Mouse (Mus musculus): Measurements from ENCODE around the gene Gnptg. TPM values are rescaled to one million over a fixed set of nuclear protein-coding genes. Genes with fewer than 3 reads are reported as not detected.
A peak's percentile ranks its signal among the peaks of the same experiment; 100 is the strongest.

Gnptg gene
- 127 and 128 TPM in 2 replicates for polyA plus RNA-seq (2015; fragmentation: Nextera tagmentation; extraction: Ambion mirVana)

DNA sequence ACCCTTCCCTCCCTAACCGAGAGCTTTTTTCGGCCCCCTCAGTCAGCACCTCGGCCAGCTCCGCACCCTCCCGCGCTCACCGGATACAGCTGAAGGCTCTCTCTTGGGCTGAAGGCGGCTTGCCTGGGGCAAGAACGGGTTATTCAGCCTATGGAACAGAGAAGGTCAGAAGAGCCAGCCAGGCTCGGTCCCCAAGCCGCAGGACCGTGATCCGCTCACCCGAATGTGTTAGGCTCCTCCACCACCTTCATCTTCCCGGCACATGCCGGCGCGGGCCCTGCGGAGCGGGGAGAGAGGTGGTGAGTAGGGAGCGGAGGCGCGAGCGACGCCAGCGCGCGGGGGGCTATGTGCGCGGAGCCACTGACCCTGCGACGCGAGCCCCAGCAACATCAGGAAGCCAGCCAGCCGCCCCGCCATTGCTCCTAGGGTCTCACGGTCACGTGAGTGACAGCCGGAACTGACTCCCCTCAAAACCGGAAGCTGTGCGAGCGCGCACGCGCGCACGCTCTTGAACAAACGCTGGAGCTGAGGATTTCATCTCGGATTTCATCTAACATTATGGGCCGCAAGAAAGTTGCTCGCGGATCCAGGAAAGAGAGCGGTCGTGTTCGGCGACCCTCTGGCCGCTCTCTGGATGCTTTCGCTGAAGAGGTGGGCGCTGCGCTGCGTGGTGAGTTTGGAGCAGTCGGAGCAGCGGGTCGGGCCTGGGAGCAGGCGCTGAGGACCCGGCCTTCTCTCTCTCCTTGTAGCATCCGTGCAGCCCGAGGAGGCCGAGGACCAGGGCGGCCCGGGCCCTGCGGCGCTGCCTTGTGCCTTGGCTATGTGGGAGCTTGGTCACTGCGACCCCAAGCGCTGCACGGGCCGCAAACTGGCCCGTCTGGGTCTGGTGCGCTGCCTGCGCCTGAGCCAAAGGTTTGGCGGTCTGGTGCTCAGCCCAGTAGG lies at the start of gene Gnptg, which contains the start of gene Tsr3:
Gnptg (minus strand) TSS at position 430 of the 942 bp plus-strand sequence.
Tsr3 (plus strand) TSS at position 476 of the 942 bp plus-strand sequence.

DNA sequence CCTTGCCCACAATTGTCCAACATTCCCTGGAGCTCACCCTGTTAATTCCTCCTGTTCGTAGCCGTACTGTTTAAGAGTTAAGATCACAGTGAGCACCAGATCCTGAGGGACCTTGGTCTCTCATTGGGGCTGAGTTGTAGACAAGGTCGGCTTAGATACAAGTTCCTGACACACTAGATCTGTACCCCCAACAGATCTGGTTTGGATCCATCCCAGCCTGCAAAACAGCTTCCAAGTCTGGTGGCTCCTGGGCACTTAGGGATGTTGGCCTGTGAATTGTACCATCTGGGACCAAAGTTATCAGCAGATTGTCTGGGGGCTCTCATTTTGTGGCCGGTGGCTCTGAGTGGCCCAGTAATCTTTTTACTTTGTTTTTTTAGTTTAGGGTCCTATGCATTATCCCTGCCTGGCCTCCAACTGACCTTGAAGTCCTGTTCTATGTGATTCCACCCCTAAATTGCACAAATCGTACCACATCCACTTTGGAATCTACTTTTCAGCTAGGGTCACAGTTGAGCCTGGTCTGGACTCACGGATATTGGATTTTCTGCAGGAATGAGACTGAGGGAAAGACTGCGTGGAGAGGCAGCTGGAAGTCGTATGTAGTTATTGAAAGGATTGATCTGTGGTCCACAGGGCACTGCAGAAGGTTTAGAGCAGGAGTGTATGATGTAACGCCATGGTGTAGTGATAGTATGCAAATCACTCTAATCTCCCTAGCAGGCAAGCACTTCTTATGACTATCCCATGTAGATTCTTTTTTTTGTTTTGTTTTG lies 34.8 kb upstream of the Gnptg start, which contains the start of gene Ube2i:
Ube2i (minus strand) TSS at position 52 of the 776 bp plus-strand sequence.

DNA sequence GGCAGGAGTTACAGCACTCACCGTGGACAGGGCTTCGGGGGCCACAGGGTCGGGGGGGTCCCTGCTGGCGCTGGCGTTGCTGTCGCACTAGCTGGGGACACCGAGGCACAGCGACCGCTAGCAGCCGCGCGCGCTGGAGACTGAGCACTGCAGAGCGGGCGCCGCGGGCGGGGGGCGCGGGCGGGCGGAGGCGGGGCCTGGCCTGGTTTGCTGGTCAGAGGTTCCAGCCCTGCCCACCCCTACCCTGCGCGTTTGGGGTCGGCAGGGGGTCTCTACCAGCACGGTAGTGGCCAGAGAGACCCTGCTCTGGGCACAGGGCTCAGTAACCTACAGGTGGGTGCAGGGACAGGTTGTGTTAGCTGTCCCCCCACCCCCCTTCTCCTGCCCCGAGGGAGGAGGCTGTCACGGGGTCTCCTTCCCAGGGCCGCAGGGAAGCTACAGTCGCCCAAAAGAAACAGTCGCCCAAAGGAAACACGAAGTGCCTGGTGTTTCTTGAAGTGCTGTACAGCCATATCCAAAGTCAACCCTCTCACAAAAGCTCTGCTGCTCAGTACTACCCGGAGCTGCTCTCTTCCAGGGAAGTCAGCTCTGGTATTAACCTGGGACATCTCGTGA lies 16.3 kb upstream of the Gnptg start, which contains the start of gene Baiap3:
Baiap3 (minus strand) TSS at position 225 of the 615 bp plus-strand sequence.

DNA sequence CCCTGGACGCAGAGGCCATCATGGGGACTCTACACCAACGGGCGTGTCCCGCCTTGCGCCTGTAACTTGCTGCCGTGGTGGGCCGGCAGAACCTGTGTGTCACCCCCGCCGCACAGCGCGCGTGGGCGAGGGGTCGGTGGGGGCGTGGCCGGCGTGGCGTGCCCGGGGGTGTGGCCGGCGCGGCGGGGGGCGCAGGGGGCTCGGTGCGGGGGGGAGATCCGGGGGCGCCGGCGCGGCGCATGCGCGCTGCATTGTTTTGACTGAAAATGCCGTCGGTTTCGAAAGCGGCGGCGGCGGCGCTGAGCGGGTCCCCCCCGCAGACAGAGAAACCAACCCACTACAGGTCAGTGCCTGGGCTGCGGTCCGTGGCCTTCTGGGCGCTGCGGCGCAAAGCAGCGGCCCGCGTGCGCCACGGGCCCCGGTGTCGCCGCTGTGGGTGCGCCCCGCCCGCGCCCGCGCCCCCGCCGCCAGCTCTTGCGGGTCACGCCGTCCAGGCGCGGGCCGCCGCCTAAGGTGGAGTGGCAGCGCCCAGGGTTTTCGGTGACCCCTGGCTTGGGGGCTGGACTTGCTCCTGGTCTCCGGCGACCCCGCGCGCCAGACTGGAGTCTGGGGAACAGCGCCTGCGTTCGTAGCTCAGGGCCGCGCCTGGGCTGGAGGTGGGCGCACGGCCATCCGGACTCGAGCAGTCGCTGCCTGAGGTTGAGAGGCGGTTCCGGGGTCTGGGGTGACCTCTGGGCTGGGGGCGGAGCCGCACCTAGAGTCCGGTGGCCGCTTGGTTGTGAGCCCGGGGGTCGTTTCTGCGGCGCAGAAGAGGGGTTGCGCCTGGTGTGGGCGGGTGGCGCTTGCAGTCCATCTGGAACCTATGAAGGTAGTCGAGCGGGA lies 51.5 kb downstream of the Gnptg start, which contains the start of gene Unkl:
Unkl (plus strand) TSS at position 248 of the 882 bp plus-strand sequence.

DNA sequence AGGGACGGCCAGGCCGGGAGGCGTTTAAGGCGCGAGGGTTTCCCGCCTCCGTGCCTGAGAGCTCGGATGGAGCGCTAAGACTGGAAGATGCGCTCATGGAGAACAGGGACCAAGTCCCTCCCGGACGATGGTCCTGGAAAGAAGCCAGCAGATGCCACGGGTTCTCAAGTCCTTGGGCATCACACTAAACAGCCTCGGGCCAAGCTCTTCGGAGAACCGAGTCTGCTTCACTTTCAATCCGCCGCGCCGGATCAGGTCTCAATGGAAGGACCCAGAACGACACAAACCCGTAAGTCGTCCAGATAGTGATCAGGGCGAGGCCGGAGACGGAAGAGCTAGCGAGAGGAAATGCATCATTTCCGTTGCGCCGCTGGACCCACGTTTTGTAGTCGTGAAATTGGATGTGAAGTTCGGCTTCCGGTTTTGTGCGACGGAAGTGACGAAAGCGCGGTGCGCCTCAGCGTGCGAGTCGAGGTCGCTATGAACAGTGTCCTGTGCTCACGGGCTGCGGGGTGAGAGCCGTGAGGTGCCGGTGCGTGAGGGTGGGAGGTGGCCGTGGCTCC lies 55.7 kb downstream of the Gnptg start, which contains the start of gene BC003965:
BC003965 (plus strand) TSS at position 426 of the 563 bp plus-strand sequence.

Small RNAs within 50 kb of the gene (microRNA-seq; reads per million reads assigned to microRNA genes)
- gene Mir3547 = 15.7 reads per million, percentile 24 among the genes with 10 or more reads in this experiment

Other genes starting within 250 kb of the Gnptg start
- 5.0 and 5.6 TPM in 2 replicates for gene Cramp1l, start 224.3 kb downstream of the Gnptg start, polyA plus RNA-seq (2015; fragmentation: Nextera tagmentation; extraction: Ambion mirVana)
- 10.6 and 12.1 TPM in 2 replicates for gene Ift140, start 224.0 kb downstream of the Gnptg start, polyA plus RNA-seq (2015; fragmentation: Nextera tagmentation; extraction: Ambion mirVana)
- gene Tmem204, start 156.5 kb downstream of the Gnptg start, polyA plus RNA-seq (2015; fragmentation: Nextera tagmentation; extraction: Ambion mirVana) = 10.5 and 10.7 TPM in 2 replicates
- 38.9 and 43.9 TPM in 2 replicates for gene Telo2, start 124.2 kb downstream of the Gnptg start, polyA plus RNA-seq (2015; fragmentation: Nextera tagmentation; extraction: Ambion mirVana)
- gene Ptx4, start 119.4 kb downstream of the Gnptg start, polyA plus RNA-seq (2015; fragmentation: Nextera tagmentation; extraction: Ambion mirVana) = 0.50 and 0.94 TPM in 2 replicates
- 19.8 and 20.7 TPM in 2 replicates for gene Clcn7, start 106.7 kb downstream of the Gnptg start, polyA plus RNA-seq (2015; fragmentation: Nextera tagmentation; extraction: Ambion mirVana)
- gene Ccdc154, start 77.7 kb downstream of the Gnptg start, polyA plus RNA-seq (2015; fragmentation: Nextera tagmentation; extraction: Ambion mirVana) = not detected in 2 replicates
- gene Gm38655, start 64.7 kb downstream of the Gnptg start, polyA plus RNA-seq (2015; fragmentation: Nextera tagmentation; extraction: Ambion mirVana) = not detected in 2 replicates
- 29.8 and 30.3 TPM in 2 replicates for gene BC003965, start 55.6 kb downstream of the Gnptg start, polyA plus RNA-seq (2015; fragmentation: Nextera tagmentation; extraction: Ambion mirVana)
- 14.4 and 15.5 TPM in 2 replicates for gene Unkl, start 51.7 kb downstream of the Gnptg start, polyA plus RNA-seq (2015; fragmentation: Nextera tagmentation; extraction: Ambion mirVana)
- gene Tsr3, start within 50 bp of the Gnptg start, polyA plus RNA-seq (2015; fragmentation: Nextera tagmentation; extraction: Ambion mirVana) = 62.0 and 68.2 TPM in 2 replicates
- gene Baiap3, start 16.2 kb upstream of the Gnptg start, polyA plus RNA-seq (2015; fragmentation: Nextera tagmentation; extraction: Ambion mirVana) = 26.6 and 31.1 TPM in 2 replicates
- gene Ube2i, start 34.5 kb upstream of the Gnptg start, polyA plus RNA-seq (2015; fragmentation: Nextera tagmentation; extraction: Ambion mirVana) = 306 and 315 TPM in 2 replicates
- gene Prss34, start 58.3 kb upstream of the Gnptg start, polyA plus RNA-seq (2015; fragmentation: Nextera tagmentation; extraction: Ambion mirVana) = not detected in 2 replicates
- gene Prss28, start 68.5 kb upstream of the Gnptg start, polyA plus RNA-seq (2015; fragmentation: Nextera tagmentation; extraction: Ambion mirVana) = not detected in 2 replicates
- not detected in 2 replicates for gene Prss29, start 78.5 kb upstream of the Gnptg start, polyA plus RNA-seq (2015; fragmentation: Nextera tagmentation; extraction: Ambion mirVana)
- not detected in 2 replicates for gene Tpsab1, start 105.4 kb upstream of the Gnptg start, polyA plus RNA-seq (2015; fragmentation: Nextera tagmentation; extraction: Ambion mirVana)
- gene Tpsb2, start 126.2 kb upstream of the Gnptg start, polyA plus RNA-seq (2015; fragmentation: Nextera tagmentation; extraction: Ambion mirVana) = 0.56 and 0.80 TPM in 2 replicates
- 0.51 and 1.2 TPM in 2 replicates for gene Tpsg1, start 129.1 kb upstream of the Gnptg start, polyA plus RNA-seq (2015; fragmentation: Nextera tagmentation; extraction: Ambion mirVana)
- 8.1 and 8.2 TPM in 2 replicates for gene Cacna1h, start 193.7 kb upstream of the Gnptg start, polyA plus RNA-seq (2015; fragmentation: Nextera tagmentation; extraction: Ambion mirVana)
- 2.8 and 3.5 TPM in 2 replicates for gene Tekt4, start 214.5 kb upstream of the Gnptg start, polyA plus RNA-seq (2015; fragmentation: Nextera tagmentation; extraction: Ambion mirVana)

Data from neural tube, postnatal 0 days (tissue).